ENCODE assay signal across 23 mouse cellular contexts in the genomic region with DNA sequence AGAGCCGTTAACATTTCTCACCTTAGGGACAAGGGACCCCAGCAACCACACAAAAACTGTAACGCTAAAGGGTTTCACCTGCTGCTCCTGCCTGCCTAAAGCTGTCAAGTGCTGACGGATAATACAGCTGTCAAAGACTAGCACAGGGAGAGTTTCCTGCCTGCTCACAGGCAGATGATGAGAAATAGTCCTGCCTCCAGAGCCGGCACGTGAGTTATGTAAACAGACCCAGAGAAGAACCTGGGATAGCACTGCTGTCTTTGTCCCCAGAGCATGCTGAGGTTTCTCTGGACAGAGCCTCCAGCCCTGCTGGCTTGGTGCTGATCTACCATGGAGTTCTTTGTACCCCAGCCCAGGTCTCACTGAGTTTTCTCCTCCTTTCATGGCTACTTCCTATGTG. TPM values are rescaled to one million over a fixed set of nuclear protein-coding genes. Genes with fewer than 3 reads are reported as not detected.
"Had no signal": no experiment of that assay in that cellular context is flagged by ENCODE, and none has a peak within 500 bp of the region (broad histone marks: within the 10 kb centered on the region; RNA-seq: fewer than 3 reads in every experiment).

No protein-coding gene starts in this region.

- H3K9ac ChIP-seq: limb, embryonic 13.5 days; liver, embryonic 12.5 days; liver, embryonic 15.5 days; lung, embryonic 15.5 days; midbrain, embryonic 13.5 days had no signal

- H3K4me3 ChIP-seq: layer of hippocampus, adult 2 months; limb, embryonic 10.5 days; limb, embryonic 13.5 days; liver, embryonic 12.5 days; liver, embryonic 15.5 days; lung, embryonic 15.5 days; megakaryocyte, embryonic 14.5 days; midbrain, embryonic 10.5 days; midbrain, embryonic 13.5 days; myocyte had no signal

- H3K27ac ChIP-seq: kidney, postnatal 0 days; layer of hippocampus, adult 2 months; limb, embryonic 10.5 days; limb, embryonic 13.5 days; liver, embryonic 12.5 days; liver, embryonic 15.5 days; lung, embryonic 15.5 days; midbrain, embryonic 10.5 days; midbrain, embryonic 13.5 days had no signal

- H3K27me3 ChIP-seq: limb, embryonic 13.5 days; lung, embryonic 15.5 days; midbrain, embryonic 13.5 days had no signal

- H3K36me3 ChIP-seq: limb, embryonic 10.5 days; limb, embryonic 13.5 days; liver, embryonic 12.5 days; liver, embryonic 15.5 days; lung, embryonic 15.5 days; midbrain, embryonic 10.5 days; midbrain, embryonic 13.5 days had no signal

- DNase-seq: kidney, postnatal 25 days; layer of hippocampus, adult 9-11 months; liver; lung, postnatal 10 days; lung, postnatal 36 days; thymus, adult 18-20 months; thymus, postnatal 36 days had no signal

- H3K4me2 ChIP-seq: limb, embryonic 13.5 days; liver, embryonic 12.5 days; liver, embryonic 15.5 days; lung, embryonic 15.5 days; midbrain, embryonic 13.5 days had no signal

- H3K9me3 ChIP-seq: limb, embryonic 10.5 days; limb, embryonic 13.5 days; liver, embryonic 12.5 days; liver, embryonic 15.5 days; lung, embryonic 15.5 days; megakaryocyte, embryonic 14.5 days; midbrain, embryonic 10.5 days; midbrain, embryonic 13.5 days had no signal

- ATAC-seq: liver, embryonic 12.5 days; midbrain, embryonic 13.5 days; midbrain, embryonic 16.5 days had no signal

RNA-seq across cellular contexts. Expression of a gene that starts 36.9 kb away (rescaled TPM):
- total RNA-seq: monocyte, adult 5-6 weeks had no signal
- polyA plus RNA-seq: kidney, postnatal 0 days; large intestine, adult 2 months; limb, embryonic 10.5 days; liver, embryonic 12.5 days; midbrain, embryonic 10.5 days; small intestine, adult 2 months; testis, adult 2 months had no signal
